Mouse (Mus musculus) lung, adult 2 months (tissue): ENCODE data around the gene Kctd18. TPM values are rescaled to one million over a fixed set of nuclear protein-coding genes. Genes with fewer than 3 reads are reported as not detected.

Experiments used
- DNase-seq: peaks from one replicate; pipeline ENCODE4 v3.0.0; 2022
- H3K4me1 ChIP-seq: fragments of 200-500 bp; 2 replicates; pipeline ENCODE4 v1.6.1; 2011; ENCODE audit warnings: low read length; ENCODE audit not compliant: control insufficient read depth, insufficient read depth
- H3K4me3 ChIP-seq: fragments of 200-500 bp; replicated peaks from 2 replicates; pipeline ENCODE3; 2011; ENCODE audit warnings: low read depth, mild to moderate bottlenecking, control low read depth, low read length; ENCODE audit errors: extremely low read depth
- CTCF ChIP-seq: fragments of 200-500 bp; IDR thresholded peaks from 2 replicates; pipeline ENCODE4 v1.5.1; 2011; ENCODE audit warnings: mild to moderate bottlenecking, low read length, control low read depth; ENCODE audit not compliant: insufficient read depth
- POLR2A ChIP-seq: fragments of 200-500 bp; IDR thresholded peaks from 2 replicates; pipeline ENCODE4 v1.6.1; 2011; ENCODE audit warnings: low read depth, mild to moderate bottlenecking, control low read depth, low read length, borderline replicate concordance; ENCODE audit errors: extremely low read depth
- WGBS: fragments of 180-500 bp; shearing (Covaris S2); methylation state at CpG from one replicate; pipeline ENCODE4 v1.1.7; 2018; 5-methylcytosine and 5-hydroxymethylcytosine counted together
- polyA plus RNA-seq: library from polyadenylated mRNA; depleted of rRNA; stranded (reverse); fragments of >200 nt; gene quantifications from 2 replicates; pipeline ENCODE4 v1.2.3, GENCODE M21; 2012; rRNA removed

Kctd18 gene
- 6.3 and 9.7 TPM in 2 replicates for polyA plus RNA-seq

DNA sequence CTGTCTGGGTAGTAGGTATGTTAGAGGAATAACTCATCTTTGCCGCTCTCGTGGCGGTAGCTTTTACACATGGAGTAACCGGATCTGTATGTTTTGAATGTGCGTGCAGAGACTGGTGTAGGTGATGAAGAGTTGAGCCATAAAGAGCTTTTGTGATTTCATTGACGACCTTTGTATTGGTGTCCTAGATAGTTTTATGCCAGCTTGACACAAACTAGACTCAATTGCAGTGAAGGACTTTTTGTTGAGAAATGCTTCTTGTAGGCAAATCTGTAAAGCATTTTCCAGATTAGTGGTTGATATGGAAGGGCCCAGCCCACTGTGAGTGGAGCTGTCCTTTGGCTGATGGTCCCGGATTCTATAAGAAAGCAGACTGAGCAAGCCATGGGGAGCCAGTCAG lies at the start of gene Kctd18:
TSS of gene Kctd18 (minus strand) at position 101 of the 400 bp plus-strand sequence.
- WGBS: 94% methylated on average over 7 of the region's 7 CpGs
- no peak for TF ChIP-seq POLR2A
- no peak for TF ChIP-seq CTCF
- Histone ChIP-seq H3K4me1 (no peaks in the 10 kb centered on the region), H3K4me3 (no peak within 1 kb of the TSS)
- DNase-seq: no peak

DNA sequence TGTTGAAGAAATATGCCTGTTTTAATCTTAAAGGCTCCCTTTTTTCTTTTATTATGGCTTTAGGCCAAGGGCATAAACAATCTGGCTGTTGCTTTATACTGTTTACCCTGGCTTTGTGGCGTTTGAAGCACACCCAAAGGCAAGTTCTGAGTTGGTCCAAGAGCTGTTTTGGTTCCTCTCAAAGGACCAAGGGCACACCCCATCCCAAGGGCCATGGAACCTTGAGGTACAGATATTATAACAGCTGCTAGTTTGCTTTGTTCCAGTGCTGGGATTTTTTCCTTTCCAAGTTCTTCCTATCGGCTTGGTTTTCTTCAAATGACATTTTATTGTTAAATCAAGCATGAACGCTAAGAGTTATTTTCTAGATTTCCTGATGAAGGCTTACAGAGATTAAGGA lies 46.9 kb upstream of the Kctd18 start:
- no peak for DNase-seq
- WGBS: 63% methylated on average over 3 of the region's 3 CpGs
- Histone ChIP-seq H3K4me3 (no peak overlapping the region), H3K4me1 (no peaks in the 10 kb centered on the region)
- no peak for TF ChIP-seq POLR2A
- TF ChIP-seq CTCF: no peak

DNA sequence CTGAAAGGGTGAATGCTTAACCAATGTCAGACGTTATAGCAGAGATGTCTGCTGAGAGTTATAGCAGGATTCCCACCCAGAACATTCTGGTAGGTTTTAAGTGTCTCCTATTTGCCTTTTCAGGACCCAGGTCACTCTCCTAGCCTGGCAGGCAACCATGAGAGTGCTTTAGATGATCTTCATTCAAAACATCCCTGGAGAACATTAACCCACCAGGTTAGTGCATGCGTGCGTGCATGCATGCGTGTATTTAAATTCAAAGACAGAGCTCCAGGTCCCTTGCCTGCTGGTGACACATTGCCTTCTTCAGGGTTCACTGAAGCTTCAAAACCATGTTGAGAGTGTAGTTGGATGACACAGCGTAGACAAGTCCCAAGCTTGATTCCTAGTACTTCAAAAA lies 46.4 kb upstream of the Kctd18 start:
- no peak for DNase-seq
- Histone ChIP-seq H3K4me3 (no peak overlapping the region), H3K4me1 (no peaks in the 10 kb centered on the region)
- TF ChIP-seq CTCF: no peak
- TF ChIP-seq POLR2A: no peak
- WGBS: 84% methylated on average over 5 of the region's 5 CpGs

DNA sequence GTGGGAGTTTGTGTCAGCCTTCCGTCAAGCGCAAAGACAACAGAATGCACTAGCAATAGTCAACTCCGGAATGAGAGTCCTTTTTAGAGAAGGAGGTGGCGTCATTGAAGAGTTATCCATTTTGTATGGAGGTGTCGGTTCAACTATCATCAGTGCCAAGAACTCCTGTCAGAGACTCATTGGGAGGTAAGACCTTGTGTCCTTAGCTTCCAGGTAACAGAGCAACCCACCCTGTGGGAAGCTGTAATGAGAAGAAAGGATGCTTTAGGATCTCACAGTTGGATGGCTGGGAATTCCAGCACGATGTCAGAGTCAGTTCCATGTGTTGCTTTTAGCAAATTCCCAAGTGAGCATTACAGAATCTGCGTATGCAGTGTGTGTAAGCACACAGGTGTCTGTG lies 43.4 kb upstream of the Kctd18 start:
- Histone ChIP-seq H3K4me3 (no peak overlapping the region), H3K4me1 (no peaks in the 10 kb centered on the region)
- 93% methylated on average over 7 of the region's 7 CpGs for WGBS
- TF ChIP-seq CTCF (no peak), POLR2A (no peak)
- no peak for DNase-seq

DNA sequence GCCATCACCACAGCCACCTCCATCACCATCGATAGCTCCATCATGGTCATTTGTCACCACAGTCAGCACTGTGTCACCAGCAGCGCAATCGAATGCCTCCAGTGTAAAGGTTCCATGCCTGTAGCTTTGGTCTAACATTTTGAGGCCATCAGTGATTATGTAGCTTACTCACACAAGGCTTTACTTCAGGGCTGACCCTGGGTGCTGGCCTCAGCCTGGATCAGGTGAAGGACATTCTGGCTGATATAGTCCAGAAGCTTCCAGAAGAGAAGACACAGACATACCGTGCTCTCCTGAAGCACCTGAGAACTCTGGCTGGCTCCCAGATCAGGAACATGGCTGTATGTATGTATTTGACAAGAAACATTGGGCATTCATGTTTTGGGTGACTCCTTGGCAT lies 40.1 kb upstream of the Kctd18 start:
- no peak for DNase-seq
- TF ChIP-seq POLR2A: no peak
- TF ChIP-seq CTCF: no peak
- WGBS: 91% methylated on average over 4 of the region's 4 CpGs
- Histone ChIP-seq H3K4me1 (no peaks in the 10 kb centered on the region), H3K4me3 (no peak overlapping the region)

DNA sequence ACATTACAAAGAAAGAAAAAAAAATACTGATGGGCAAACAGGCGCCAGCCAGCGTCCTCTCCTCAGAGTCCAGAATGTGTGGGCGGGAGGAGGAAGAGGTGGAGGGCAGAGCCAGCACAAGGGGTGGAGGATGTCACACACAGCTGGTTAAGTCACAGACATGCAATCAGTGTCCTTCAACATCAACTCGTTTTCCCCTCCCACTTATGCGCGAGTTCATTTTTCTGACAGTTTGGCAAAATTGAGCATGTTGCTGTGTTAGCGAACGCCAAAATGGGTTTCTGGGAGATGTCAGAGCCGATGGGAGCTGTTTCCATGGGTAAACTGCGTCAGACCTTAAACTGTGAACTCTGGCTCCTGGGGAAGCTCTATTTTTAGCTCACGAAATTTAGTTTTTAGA lies 38.2 kb upstream of the Kctd18 start:
- 62% methylated on average over 11 of the region's 11 CpGs for WGBS
- Histone ChIP-seq H3K4me1 (no peaks in the 10 kb centered on the region), H3K4me3 (no peak overlapping the region)
- TF ChIP-seq CTCF (no peak), POLR2A (no peak)
- no peak for DNase-seq

GRCm38 (mm10) chr1:58056074-58056807 lies 37.5 kb upstream of the Kctd18 start:
- no peak for TF ChIP-seq POLR2A
- no peak for TF ChIP-seq CTCF
- WGBS: 60% methylated on average over 13 of the region's 13 CpGs
- H3K4me1 ChIP-seq: no peaks in the 10 kb centered on the region
- no peak overlapping the region for H3K4me3 ChIP-seq
- DNase-seq: no peak

DNA sequence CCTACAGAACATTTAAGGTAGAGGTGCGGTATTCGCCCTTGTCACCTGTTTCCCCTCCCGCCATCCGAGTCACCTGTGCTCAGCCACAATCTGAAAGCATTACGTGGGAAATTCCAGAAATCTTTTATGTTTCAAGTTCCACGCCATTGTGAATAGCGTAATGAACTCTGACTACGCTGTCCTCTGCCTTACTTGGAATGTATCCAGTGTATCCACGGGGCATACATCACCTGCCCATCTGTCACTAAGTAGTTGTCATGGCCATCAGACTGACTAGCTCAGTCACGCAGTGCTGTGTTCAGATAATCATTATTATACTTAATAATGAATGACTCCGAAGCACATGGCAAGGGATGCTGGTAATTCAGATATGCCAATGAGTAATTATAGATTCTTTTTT lies 36.8 kb upstream of the Kctd18 start:
- no peaks in the 10 kb centered on the region for H3K4me1 ChIP-seq
- no peak for TF ChIP-seq CTCF
- WGBS: 88% methylated on average over 11 of the region's 11 CpGs
- DNase-seq: no peak
- no peak overlapping the region for H3K4me3 ChIP-seq

GRCm38 (mm10) chr1:58049126-58049525 lies 30.4 kb upstream of the Kctd18 start:
- WGBS: 88% methylated on average over 5 of the region's 5 CpGs
- DNase-seq: no peak

GRCm38 (mm10) chr1:58046721-58047290 lies 28.1 kb upstream of the Kctd18 start:
- WGBS: 74% methylated on average over 3 of the region's 3 CpGs
- no peaks in the 10 kb centered on the region for H3K4me1 ChIP-seq
- TF ChIP-seq CTCF: no peak
- DNase-seq: no peak
- no peak overlapping the region for H3K4me3 ChIP-seq

More at GRCm38 (mm10) chr1:58049126-58049525, 30.4 kb upstream of the Kctd18 start:
- no peak overlapping the region for H3K4me3 ChIP-seq
- TF ChIP-seq POLR2A: no peak
- no peak for TF ChIP-seq CTCF
- H3K4me1 ChIP-seq: no peaks in the 10 kb centered on the region
